Mouse (Mus musculus): ENCODE data around the gene Olfr1042.
"Not testable (repeated sequence)": the region's sequence is repeated elsewhere in the genome, so short reads cannot be mapped to it uniquely, and the experiment has no call there.

Olfr1042 gene

DNA sequence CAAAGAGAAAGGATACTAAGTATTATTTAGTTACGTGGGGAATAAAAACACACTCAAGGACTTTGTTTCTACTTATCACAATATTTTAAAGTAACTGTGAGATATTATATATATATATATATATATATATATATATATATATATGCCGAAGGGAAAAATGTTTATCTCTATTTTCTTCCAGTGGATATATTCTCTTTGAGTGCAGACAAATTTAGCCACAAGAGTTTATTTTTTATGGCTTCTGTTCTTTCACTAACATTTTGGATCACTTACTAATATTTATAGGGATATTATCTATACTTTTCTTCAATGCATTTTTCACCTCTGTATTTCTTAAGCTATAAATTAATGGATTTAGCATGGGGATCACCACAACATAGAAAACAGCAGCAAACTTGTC is at the start of gene Olfr1042:
Olfr1042 (minus strand) TSS at position 101 of the 400 bp plus-strand sequence.
- DNase-seq (ENCODE audit: low spot score), result no peak

DNA sequence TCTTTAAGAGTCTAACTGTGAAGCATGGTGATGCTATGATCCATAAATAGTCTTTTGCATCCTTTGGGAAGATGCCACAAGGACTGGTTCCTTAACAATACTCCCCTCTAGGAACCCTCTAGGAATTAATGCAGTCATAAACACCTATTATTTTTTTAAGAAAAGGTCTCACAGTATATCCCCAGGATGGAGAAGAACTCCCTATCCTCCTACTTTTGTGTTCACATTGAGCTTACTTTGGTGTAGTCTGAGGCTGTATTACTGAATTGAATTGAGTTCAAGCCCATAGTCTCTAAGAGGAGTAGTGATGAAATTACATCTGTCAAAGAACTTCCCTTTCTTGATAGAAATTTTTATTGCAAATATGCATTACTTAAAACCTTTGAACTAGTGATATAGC is 41.3 kb upstream of the Olfr1042 start, which contains the start of gene Olfr1045:
Olfr1045 (minus strand) TSS at position 101 of the 400 bp plus-strand sequence.
- DNase-seq (ENCODE audit: low spot score), result no peak

DNA sequence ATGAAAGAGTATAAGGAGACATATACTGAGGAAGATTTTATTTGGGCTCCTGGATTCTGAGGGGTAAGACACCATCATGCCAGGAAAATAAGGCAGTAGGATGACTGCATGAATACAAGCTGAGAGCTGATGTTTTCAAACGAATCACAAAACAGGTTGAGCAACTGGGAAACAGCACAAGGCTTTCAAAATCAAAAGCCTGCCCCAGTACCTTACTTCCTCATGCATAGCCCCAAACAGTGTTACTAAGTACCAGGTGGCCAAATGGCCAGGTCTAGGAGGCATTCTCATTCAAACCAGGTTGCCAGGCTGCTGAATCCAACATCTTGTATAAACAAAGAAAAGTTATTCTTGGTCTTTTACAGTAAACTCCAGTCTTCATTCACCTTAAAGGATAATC is 34.2 kb upstream of the Olfr1042 start:
- DNase-seq (ENCODE audit: low spot score), result no peak

DNA sequence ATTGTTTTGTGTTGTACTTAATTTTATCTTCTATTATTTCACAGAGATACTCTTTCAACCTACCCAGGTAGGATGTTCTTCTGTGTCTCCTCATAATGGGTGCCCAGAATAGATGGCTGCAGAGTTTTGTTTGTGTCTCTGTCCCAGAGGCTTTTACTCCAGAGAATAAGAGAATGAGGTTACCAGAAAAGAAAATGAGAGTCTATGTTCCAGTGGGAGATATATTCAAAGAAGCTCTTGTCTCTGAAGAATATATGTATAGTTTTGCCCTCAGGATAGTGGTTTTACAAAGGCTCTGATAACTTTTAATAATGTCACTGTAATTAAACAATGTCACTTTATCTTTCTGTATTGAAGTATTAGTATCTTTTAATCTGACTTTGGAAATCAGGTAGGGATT is 23.9 kb upstream of the Olfr1042 start, which contains the start of gene Olfr52:
Olfr52 (minus strand) TSS at position 101 of the 400 bp plus-strand sequence.
- DNase-seq (ENCODE audit: low spot score), result no peak

DNA sequence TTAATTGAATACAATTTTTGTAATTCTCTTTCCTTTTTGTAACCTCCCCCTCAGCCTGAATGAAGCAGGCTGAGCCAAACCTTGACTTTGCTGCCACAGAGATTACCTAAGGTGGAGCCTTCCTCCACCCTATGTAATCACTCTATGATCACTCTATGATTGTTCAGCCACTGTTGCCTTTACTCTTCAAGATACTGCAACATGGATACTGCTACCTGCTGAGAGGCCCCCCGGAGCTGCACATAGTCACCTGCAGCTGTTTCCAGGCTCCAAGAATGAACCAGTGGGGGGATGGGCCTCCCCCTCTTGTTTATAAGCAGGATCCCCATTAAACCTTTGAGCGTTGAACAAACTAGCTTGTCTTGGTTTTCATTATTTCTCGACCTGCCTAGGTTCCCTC is 18.3 kb upstream of the Olfr1042 start:
- no peak for DNase-seq (ENCODE audit: low spot score)

DNA sequence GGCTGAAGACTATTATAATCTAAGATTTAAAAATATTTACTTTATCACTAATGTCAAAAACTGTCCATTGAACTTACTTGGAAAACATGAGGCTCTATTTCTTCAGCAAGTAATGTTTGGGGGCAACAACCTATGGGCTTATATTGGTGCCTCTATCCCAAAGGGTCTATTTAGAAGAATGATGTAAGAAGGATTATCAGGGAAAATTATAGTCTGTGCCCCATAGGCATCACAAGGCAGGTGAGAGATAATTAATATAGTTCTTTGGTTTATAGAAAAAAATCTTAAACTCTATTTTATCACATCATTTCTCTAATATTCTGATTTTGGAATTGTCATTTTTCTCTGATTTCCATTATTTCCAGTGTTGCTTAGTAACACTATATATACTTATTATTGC is 16.1 kb upstream of the Olfr1042 start, which contains the start of gene Olfr1044:
Olfr1044 (minus strand) TSS at position 101 of the 400 bp plus-strand sequence.
- DNase-seq (ENCODE audit: low spot score), result no peak

DNA sequence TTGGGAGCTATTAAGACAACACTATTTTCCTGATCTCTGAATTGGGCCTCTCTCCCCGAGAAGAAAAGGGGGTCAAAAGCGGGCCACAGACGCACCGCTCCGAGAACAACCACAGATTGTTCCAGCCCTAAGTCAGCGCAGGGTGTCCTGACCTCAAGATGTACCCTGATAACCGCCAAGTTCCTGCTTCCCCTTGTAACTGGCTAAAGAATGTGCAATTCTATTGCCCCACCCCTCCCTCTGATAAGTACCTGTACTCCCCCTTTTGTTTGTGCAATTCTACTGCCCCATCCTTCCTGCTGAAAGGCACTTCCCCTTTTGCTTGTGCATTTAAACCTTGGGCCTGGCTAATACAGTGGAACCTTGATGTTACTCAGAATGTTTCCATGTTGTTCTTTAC is 13.8 kb upstream of the Olfr1042 start:
- not testable (repeated sequence) for DNase-seq (ENCODE audit: low spot score)

DNA sequence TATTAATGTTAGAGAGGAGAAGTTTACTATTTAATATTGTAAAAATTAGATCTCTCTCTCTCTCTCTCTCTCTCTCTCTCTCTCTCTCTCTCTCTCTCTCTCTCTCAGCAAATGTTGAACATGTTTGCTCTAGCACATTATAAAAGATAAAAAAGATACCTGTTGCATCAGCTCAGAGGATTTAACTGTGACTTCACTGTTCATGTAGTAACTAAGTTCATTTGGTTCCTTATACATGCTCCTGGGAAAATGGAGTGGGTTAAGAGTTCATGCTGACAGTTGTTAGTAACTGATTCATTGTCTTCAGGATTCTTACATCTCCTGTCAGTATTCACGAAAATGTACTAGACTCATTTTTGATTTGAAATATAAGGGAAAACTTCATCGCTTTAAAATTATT is 5.8 kb upstream of the Olfr1042 start, which contains the start of gene Olfr1043:
Olfr1043 (minus strand) TSS at position 101 of the 400 bp plus-strand sequence.
- no peak for DNase-seq (ENCODE audit: low spot score)

DNA sequence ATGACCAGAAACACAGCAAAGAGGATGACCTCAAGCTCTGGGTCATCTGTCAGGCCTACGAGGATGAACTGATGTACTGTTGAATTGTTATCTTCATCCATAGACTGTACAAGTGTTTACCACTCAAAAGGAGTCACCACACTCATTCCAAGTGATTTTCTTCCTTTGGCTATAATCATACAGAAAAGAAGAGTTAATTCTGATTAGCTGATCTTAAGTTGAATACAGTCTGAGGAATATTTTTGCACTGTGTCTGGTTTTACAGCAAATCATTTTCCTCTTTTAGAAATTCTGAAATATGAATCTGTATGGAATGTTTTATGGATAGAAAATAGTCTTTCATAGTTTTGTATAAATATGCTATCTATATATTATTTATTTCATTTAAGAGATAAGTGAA is 15.0 kb downstream of the Olfr1042 start, which contains the start of gene Olfr1040:
Olfr1040 (minus strand) TSS at position 101 of the 400 bp plus-strand sequence.
- no peak for DNase-seq (ENCODE audit: low spot score)

DNA sequence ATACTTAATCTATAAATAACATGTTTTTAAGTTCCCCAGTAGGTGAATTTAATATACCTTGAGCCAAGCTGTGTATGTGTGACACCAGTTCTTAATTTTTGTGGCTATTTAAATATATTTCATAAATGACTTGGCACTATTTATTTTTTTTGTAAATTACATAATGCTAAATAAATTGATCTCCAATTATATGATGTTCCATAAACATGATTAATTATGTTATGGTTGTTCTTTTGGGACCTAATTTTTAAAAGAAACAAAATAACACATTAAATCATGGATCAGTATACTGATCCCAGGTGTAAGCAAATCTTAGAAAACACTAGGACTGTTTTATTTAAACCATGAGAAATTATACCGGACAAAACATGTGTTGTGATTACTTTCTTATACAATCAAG is 25.8 kb downstream of the Olfr1042 start, which contains the start of gene Olfr1039:
Olfr1039 (minus strand) TSS at position 101 of the 400 bp plus-strand sequence.
- DNase-seq (ENCODE audit: low spot score), result no peak
